Mouse (Mus musculus) cerebellum, adult 2 months (tissue): ENCODE results near the gene Hist3h2ba.

Experiments
- CTCF ChIP-seq: fragments of 200-500 bp; IDR thresholded peaks from 2 replicates; pipeline ENCODE4 v1.5.1; 2011; ENCODE audit warnings: low read depth, mild to moderate bottlenecking, control low read depth, low read length, moderate library complexity, borderline replicate concordance; ENCODE audit not compliant: insufficient read depth
- POLR2A ChIP-seq: fragments of 200-500 bp; IDR thresholded peaks from 2 replicates; pipeline ENCODE4 v1.6.1; 2011; ENCODE audit warnings: low read length, control low read depth, borderline replicate concordance; ENCODE audit not compliant: insufficient read depth

DNA sequence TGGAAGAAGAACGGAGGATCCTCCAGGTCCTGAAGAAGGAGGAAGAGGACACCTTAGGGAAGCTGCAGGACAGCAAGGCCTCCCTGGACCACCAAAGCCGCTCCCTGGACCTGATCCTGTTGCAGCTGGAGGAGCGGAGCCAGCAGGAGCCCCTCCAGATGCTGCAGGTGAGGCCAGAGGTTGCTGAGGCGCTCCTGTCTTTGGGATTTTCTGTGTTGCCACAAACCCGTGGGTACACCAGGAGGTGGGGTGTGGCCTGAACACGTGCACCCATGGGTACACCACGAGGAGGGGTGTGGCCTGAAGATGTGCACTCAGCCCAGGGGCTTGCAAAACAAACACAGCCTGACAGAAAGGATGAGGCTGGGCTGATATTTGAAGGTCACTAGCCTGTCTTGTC, 19.8 kb downstream of the Hist3h2ba start:
- TF ChIP-seq POLR2A (no peak), CTCF (no peak)
